Mouse (Mus musculus) Patski (cell line): Measurements from ENCODE around the gene Slc38a9. TPM values are rescaled to one million over a fixed set of nuclear protein-coding genes. Genes with fewer than 3 reads are reported as not detected.
"Not testable (repeated sequence)": the region's sequence is repeated elsewhere in the genome, so short reads cannot be mapped to it uniquely, and the experiment has no call there.

Source experiments
- ATAC-seq: fragments of 100-300 bp; one replicate; pipeline ENCODE4 v1.8.0; 2021
- CTCF ChIA-PET: fragments of 350-600 bp; sonication (Branson Sonifier 250); formaldehyde crosslinking; loops from one replicate; lab custom pipeline; 2022; ENCODE audit warnings: inconsistent platforms; lab: Charles Lee
- POLR2A ChIA-PET: fragments of 350-600 bp; sonication (Branson Sonifier 250); formaldehyde crosslinking; loops from one replicate; lab custom pipeline; 2022; ENCODE audit warnings: antibody characterized with exemption, inconsistent platforms; lab: Charles Lee
- DNase-seq: peaks from one replicate; pipeline ENCODE4 v3.0.0-alpha.2; 2011; ENCODE audit warnings: low read depth, low spot score
- H3K27me3 ChIP-seq: fragments of 371-371 bp; one replicate; pipeline ENCODE4 v1.5.1; 2021
- CTCF ChIP-seq: fragments of 100-300 bp; IDR thresholded peaks from one replicate; pipeline ENCODE4 v1.5.1; 2021
- in situ Hi-C: fragments of 300-500 bp; cut with MboI; formaldehyde crosslinking; loops from 3 replicates; pipeline ENCODE4 v1.11.1; 2018; ENCODE audit warnings: low pct_unique_long_range_greater_than_20kb, mixed read lengths
- polyA plus RNA-seq: library from polyadenylated mRNA; unstranded; gene quantifications from one replicate; pipeline ENCODE4 v1.2.3, GENCODE M21; 2021

The Slc38a9 gene
- polyA plus RNA-seq, 1 experiment from 2014 or later = 5.4 TPM

- in situ Hi-C loops = no loop called here
- TF ChIP-seq CTCF = peak; percentile 19
- DNase-seq (no peak), ATAC-seq (no peak)
- no peaks in the 10 kb centered on the region for H3K27me3 ChIP-seq
- CTCF ChIA-PET = no interaction called here
- POLR2A ChIA-PET = no interaction called here
Observed at GRCm38 (mm10) chr13:112678154-112678553, 17.6 kb downstream of the Slc38a9 start.

- no peaks in the 10 kb centered on the region for H3K27me3 ChIP-seq
- ATAC-seq (no peak), DNase-seq (no peak)
- TF ChIP-seq CTCF = no peak
- CTCF ChIA-PET = interaction anchor here (1.3 to 2.3 kb wide), 3 partner anchors 9 to 353 kb away, joined by 4 to 12 read pairs (median 4); no protein-coding TSS in a partner anchor
- in situ Hi-C loops = no loop called here
- POLR2A ChIA-PET = no interaction called here
Observed at GRCm38 (mm10) chr13:112683312-112683711, 22.8 kb downstream of the Slc38a9 start.

- ATAC-seq (no peak), DNase-seq (no peak)
- ChIA-PET POLR2A (no interaction called here), CTCF (interaction anchor here (1.3 to 2.3 kb wide), 2 partner anchors 10 to 352 kb away, joined by 4 to 12 read pairs; no protein-coding TSS in a partner anchor)
- TF ChIP-seq CTCF = no peak
- in situ Hi-C loops = no loop called here
- H3K27me3 ChIP-seq = no peaks in the 10 kb centered on the region
Observed at GRCm38 (mm10) chr13:112683970-112684369, 23.4 kb downstream of the Slc38a9 start.

GRCm38 (mm10) chr13:112686155-112686554 is 25.6 kb downstream of the Slc38a9 start:
- no peak for DNase-seq
- no peaks in the 10 kb centered on the region for H3K27me3 ChIP-seq
- ATAC-seq = no peak
- ChIA-PET POLR2A (no interaction called here), CTCF (interaction anchor here (0.7 kb wide), 1 partner anchor 13 kb away, joined by 3 read pairs; no protein-coding TSS in a partner anchor)
- no peak for TF ChIP-seq CTCF
- in situ Hi-C loops = no loop called here

- in situ Hi-C loops = no loop called here
- POLR2A ChIA-PET = no interaction called here
- DNase-seq = no peak
- CTCF ChIA-PET = no interaction called here
- TF ChIP-seq CTCF = no peak
- H3K27me3 ChIP-seq = no peaks in the 10 kb centered on the region
- ATAC-seq = no peak
Observed at GRCm38 (mm10) chr13:112692870-112693553, 32.5 kb downstream of the Slc38a9 start.

- DNase-seq (no peak), ATAC-seq (no peak)
- in situ Hi-C loops = no loop called here
- no peaks in the 10 kb centered on the region for H3K27me3 ChIP-seq
- ChIA-PET POLR2A (no interaction called here), CTCF (no interaction called here)
- TF ChIP-seq CTCF = no peak
Observed at GRCm38 (mm10) chr13:112695526-112696240, 35.1 kb downstream of the Slc38a9 start.

GRCm38 (mm10) chr13:112701256-112701655 is 40.7 kb downstream of the Slc38a9 start:
- POLR2A ChIA-PET = no interaction called here
- no peak for TF ChIP-seq CTCF
- no peaks in the 10 kb centered on the region for H3K27me3 ChIP-seq
- in situ Hi-C loops = no loop called here
- CTCF ChIA-PET = no interaction called here
- DNase-seq (no peak), ATAC-seq (no peak)

- no peak for TF ChIP-seq CTCF
- ChIA-PET CTCF (no interaction called here), POLR2A (interaction anchor here (0.6 to 1.3 kb wide), 2 partner anchors 10 to 16 kb away, joined by 3 read pairs; no protein-coding TSS in a partner anchor)
- in situ Hi-C loops = no loop called here
- ATAC-seq (peak; percentile 98), DNase-seq (peak; percentile 75)
- no peaks in the 10 kb centered on the region for H3K27me3 ChIP-seq
Observed at GRCm38 (mm10) chr13:112706351-112706750, 45.8 kb downstream of the Slc38a9 start.

GRCm38 (mm10) chr13:112720078-112720736 is 59.7 kb downstream of the Slc38a9 start:
- ATAC-seq (no peak), DNase-seq (no peak)
- in situ Hi-C loops = no loop called here
- TF ChIP-seq CTCF = no peak
- ChIA-PET POLR2A (no interaction called here), CTCF (interaction anchor here (1.5 kb wide), 1 partner anchor 13 kb away, joined by 3 read pairs; no protein-coding TSS in a partner anchor)
- no peaks in the 10 kb centered on the region for H3K27me3 ChIP-seq

- no peak for TF ChIP-seq CTCF
- no peaks in the 10 kb centered on the region for H3K27me3 ChIP-seq
- ATAC-seq = no peak
- DNase-seq = no peak
- ChIA-PET CTCF (no interaction called here), POLR2A (interaction anchor here (0.6 kb wide), 1 partner anchor 135 kb away, joined by 3 read pairs; no protein-coding TSS in a partner anchor)
- in situ Hi-C loops = no loop called here
Observed at GRCm38 (mm10) chr13:112721946-112722729, 61.6 kb downstream of the Slc38a9 start.

GRCm38 (mm10) chr13:112724260-112724659 is 63.7 kb downstream of the Slc38a9 start:
- POLR2A ChIA-PET, in situ Hi-C loops, DNase-seq, CTCF ChIA-PET, ATAC-seq, H3K27me3 ChIP-seq: not testable (repeated sequence)
